Mouse (Mus musculus) embryo, embryonic 9.5 days (tissue): Measurements from ENCODE around the gene Gm6993.
A peak's percentile ranks its signal among the peaks of the same experiment; 100 is the strongest.

Experiments used
- DNase-seq: peaks from one replicate; pipeline ENCODE4 v3.0.0-alpha.2; 2017; ENCODE audit errors: extremely low spot score

Gene Gm6993

DNA sequence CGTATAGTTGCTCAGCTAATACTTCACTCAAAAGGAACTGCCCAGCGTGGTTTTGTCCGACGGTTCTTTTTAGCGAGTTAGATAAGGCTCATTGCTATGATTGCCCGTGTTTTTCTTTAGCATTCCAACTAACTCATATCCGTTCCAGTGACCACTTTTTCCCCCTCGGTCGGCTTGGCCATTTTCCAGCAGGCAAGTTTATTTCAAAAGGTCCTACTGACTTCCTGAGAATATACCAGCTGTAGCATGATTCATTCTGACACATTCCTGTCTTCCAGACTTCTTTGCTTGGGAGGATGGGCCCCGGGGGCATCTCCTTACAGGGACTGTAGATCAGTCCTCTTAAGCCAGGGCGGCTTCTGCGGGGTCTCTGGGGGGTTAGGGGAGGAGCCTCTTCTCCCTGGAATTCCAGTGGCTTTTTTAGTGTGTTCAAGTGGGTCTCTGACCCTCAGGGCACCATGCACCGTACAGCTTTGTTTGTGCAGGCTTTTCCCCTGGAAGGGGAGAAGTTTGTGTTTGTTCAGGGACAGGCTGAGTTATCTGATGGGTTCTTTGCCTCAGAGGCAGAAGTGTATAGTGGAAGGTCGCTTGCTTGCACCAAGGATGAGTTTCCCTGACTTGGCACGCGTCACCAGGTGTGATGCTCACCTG lies 30.9 kb downstream of the Gm6993 start:
- DNase-seq = peak; percentile 71

GRCm38 (mm10) chr12:31272012-31272735 lies 31.6 kb downstream of the Gm6993 start:
- DNase-seq = no peak

- DNase-seq = no peak
Measured at GRCm38 (mm10) chr12:31272846-31273245, 32.3 kb downstream of the Gm6993 start.

DNA sequence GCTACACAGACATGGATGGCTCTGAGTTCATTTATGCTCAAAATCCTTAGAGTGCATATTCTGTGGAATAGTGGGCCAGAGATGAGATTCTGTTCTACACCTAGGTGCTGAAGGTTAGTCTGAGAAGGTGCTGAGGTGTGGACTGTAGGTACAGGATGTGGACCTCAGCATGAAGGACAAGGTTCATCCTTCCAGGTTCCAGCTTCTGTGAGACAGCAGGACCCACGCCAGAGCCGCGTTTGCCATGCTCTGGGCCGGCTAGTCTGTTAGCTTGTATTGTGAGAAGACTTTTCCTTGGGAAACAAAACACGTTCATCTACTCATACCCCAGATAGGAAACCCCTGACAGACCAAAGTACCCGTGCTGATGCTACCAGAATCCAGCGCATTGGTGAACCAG lies 33.1 kb downstream of the Gm6993 start:
- DNase-seq = no peak

GRCm38 (mm10) chr12:31275411-31275810 lies 34.8 kb downstream of the Gm6993 start:
- no peak for DNase-seq

DNA sequence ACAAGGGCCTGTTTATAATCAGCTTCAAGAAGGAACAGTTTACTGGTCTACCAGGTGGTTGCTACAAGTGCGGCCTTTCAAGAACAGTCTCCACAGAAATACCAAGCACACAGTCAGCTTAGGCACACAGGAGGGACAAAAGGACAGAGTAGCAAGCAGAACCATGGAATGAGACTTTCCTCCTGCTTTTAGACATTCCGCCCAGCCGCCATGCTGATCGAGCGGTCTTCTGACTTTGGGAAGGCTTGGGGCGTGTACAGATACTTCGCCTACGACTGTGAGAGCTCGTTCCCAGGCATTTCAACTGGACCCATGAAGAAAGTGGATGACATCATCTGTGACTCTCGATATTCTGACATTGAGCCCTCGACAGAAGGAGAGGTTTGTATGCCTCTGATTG lies 37.7 kb downstream of the Gm6993 start:
- no peak for DNase-seq

GRCm38 (mm10) chr12:31280318-31280717 lies 39.7 kb downstream of the Gm6993 start:
- DNase-seq = no peak

DNA sequence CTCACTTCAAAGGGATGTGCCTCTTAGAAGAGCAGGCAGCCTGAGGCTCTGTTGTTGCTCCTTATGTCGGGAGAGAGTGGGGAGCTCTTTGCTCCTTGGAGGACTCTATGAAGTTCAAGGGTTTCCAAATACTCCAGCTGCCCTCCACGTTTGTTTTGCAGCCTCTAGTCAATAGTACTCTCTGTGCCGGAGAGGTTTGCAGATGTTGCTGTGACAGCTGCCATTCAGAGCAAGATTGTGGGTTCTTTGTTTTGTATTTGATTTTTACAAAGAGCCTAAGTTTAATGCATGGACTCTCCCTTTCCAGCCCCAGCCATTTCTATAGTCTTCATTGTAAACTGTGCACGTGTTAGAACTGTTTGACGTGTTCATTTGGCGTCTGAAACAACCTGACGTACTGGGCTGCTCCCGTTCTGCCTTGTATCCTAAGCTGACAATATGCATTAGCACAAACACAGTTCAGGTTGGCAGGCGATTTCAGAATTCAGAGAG lies 40.6 kb downstream of the Gm6993 start:
- no peak for DNase-seq

DNA sequence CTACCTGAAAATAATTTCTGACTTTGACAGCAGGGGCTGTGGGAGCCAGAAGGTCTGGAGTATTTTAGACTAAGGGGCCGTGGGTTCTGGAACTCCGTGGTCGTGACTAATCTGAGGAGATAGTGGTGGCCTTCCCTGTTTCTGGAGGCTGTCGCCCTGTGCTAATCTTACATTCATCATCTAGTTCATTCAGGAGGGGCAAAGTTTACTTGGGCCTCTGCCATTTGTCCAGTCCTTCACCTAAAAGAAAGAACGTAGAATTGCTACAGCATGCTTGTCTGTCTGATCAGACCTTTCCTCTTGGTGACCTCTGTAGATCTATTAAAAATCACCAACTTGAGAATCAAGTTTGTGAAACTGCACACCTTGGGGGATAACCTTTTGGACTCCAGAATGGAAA lies 41.7 kb downstream of the Gm6993 start:
- no peak for DNase-seq

DNA sequence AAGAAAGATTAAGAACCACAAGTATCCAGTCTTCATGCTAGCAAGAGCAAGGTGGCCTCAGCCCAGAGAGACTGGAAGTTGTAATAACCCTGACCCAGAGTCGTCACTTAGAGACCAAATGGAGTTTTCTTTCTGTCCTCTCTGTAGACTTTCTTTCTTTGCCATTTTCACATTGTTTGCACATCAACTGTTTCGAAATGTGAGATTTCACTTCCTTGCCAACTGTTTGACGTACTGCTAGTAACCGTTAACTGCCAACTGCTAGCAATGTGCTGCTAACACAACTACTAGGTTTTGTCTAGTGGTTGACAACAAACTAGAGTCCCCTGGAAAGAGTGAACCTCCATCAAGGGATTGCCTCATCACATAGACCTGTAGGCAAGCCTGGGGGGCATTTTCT lies 42.6 kb downstream of the Gm6993 start:
- DNase-seq = no peak

- no peak for DNase-seq
Measured at GRCm38 (mm10) chr12:31283617-31284136, 43.1 kb downstream of the Gm6993 start.

DNA sequence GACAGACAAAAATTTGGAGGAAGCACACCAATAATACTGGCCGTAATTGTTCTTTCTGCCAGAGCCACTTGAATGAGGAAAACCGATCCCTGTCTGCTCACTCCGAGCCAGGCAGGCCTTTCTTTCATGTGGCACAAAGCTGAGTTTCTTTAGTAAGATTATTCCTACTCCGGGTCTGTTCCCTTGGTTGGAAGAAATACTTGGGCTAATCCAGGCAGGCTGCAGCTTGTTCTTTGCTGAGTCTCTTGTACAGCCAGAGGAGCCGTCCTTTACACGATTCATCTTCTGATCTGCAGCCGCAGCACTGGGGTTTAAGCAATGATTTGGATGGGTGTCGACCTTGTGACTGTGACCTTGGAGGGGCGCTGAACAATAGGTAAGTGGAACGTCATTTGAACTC lies 48.5 kb downstream of the Gm6993 start:
- no peak for DNase-seq
